Mouse (Mus musculus): ENCODE data around the gene Spindoc. TPM values are rescaled to one million over a fixed set of nuclear protein-coding genes. Genes with fewer than 3 reads are reported as not detected.

The Spindoc gene
- polyA plus RNA-seq, 1 experiment: 22.6 TPM

DNA sequence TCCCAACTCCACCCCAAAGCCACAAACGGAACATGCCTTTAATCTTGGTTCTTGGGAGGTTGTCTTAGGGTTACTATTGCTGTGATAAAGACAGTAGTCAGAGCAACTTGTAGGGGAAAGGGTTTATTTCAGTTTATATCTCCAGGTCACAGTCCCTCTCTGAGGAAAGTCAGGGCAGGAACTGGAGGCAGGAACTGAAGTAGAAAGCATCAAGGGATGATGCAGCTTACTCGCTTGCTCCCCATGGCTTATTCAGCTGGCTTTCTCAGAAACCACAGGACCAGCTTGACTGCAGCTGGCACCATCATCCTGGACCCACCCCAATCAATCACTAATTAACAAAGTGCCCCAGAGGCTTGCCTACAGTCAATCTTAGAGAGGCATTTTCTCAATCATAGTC, 69.1 kb downstream of the Spindoc start:
- Histone ChIP-seq H3K4me1 (ENCODE audit: control insufficient read depth, insufficient read depth, low read length) (peaks cover 26% of the 10 kb centered on the region), H3K4me3 (ENCODE audit: insufficient read depth, low read length) (no peak overlapping the region), H3K27ac (ENCODE audit: insufficient read depth, low read length) (no peak overlapping the region)
- TF ChIP-seq POLR2A (IDR thresholded peaks at IDR 0.05; ENCODE audit: extremely low read depth, insufficient read depth, low read length): no peak
- TF ChIP-seq CTCF (IDR thresholded peaks at IDR 0.05; ENCODE audit: extremely low read depth, insufficient read depth, low read length): no peak

- peaks cover 40% of the 10 kb centered on the region for H3K4me1 ChIP-seq (ENCODE audit: control insufficient read depth, insufficient read depth, low read length)
- peak overlapping the region; percentile 26; the same call in 1 of the 2 replicates for H3K27ac ChIP-seq (ENCODE audit: insufficient read depth, low read length)
- TF ChIP-seq POLR2A (IDR thresholded peaks at IDR 0.05; ENCODE audit: extremely low read depth, insufficient read depth, low read length): no peak
- no peak for TF ChIP-seq CTCF (IDR thresholded peaks at IDR 0.05; ENCODE audit: extremely low read depth, insufficient read depth, low read length)
- H3K4me3 ChIP-seq (ENCODE audit: insufficient read depth, low read length): no peak overlapping the region
Observed at GRCm38 (mm10) chr19:7311306-7311705, 71.5 kb downstream of the Spindoc start.

- TF ChIP-seq CTCF (IDR thresholded peaks at IDR 0.05; ENCODE audit: extremely low read depth, insufficient read depth, low read length) (no peak), POLR2A (IDR thresholded peaks at IDR 0.05; ENCODE audit: extremely low read depth, insufficient read depth, low read length) (no peak)
- peak overlapping the region; percentile 43 for H3K27ac ChIP-seq (ENCODE audit: insufficient read depth, low read length)
- peaks cover 43% of the 10 kb centered on the region for H3K4me1 ChIP-seq (ENCODE audit: control insufficient read depth, insufficient read depth, low read length)
Observed at GRCm38 (mm10) chr19:7310704-7311103, 72.1 kb downstream of the Spindoc start.

GRCm38 (mm10) chr19:7309738-7310330, 73.0 kb downstream of the Spindoc start:
- Histone ChIP-seq H3K27ac (ENCODE audit: insufficient read depth, low read length) (peak overlapping the region; percentile 43; the same call in 1 of the 2 replicates), H3K4me3 (ENCODE audit: insufficient read depth, low read length) (no peak overlapping the region), H3K4me1 (ENCODE audit: control insufficient read depth, insufficient read depth, low read length) (peaks cover 41% of the 10 kb centered on the region)
- no peak for TF ChIP-seq CTCF (IDR thresholded peaks at IDR 0.05; ENCODE audit: extremely low read depth, insufficient read depth, low read length)

More at GRCm38 (mm10) chr19:7310704-7311103, 72.1 kb downstream of the Spindoc start:
- H3K4me3 ChIP-seq (ENCODE audit: insufficient read depth, low read length): no peak overlapping the region

DNA sequence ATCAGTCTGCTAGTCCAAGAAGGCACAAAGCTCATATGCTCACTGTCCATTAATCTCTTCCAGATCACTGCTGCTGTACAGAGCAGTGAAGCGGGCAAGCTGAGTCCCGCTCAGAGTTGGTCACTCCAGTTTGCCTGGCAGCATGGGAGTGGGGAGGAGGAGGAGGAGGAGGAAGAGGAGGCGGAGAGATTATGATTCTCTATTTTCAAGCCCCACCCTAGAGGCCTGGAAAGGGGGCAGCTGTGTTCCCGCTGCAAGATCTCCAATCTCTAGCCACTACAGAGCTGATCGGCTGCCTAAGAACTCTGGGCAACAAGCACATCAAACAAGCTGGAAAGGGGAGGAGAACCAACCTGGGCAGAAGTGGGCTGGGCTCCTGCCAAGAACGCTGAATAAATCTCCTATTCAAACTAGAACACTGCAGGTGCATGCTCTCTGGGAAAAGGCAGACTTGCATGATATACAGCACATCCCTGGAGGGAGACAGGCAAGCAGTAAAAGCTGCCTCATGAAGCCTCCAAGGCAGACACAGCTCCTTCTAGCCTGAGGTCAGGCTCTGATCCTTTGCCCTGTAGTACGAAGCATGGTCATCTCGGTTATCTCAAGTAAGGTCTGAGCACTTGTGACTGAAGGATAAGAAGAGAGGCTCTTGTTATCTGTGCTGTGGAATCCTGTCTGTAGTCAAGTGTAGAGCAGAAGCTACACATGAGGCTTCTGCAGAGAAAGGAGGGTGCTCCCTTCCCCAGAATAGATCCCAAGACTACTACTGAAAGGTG, 74.6 kb downstream of the Spindoc start:
- TF ChIP-seq POLR2A (IDR thresholded peaks at IDR 0.05; ENCODE audit: extremely low read depth, insufficient read depth, low read length) (no peak), CTCF (IDR thresholded peaks at IDR 0.05; ENCODE audit: extremely low read depth, insufficient read depth, low read length) (no peak)
- H3K4me1 ChIP-seq (ENCODE audit: control insufficient read depth, insufficient read depth, low read length): peaks cover 43% of the 10 kb centered on the region
- peak overlapping the region; percentile 5; the same call in 1 of the 2 replicates for H3K27ac ChIP-seq (ENCODE audit: insufficient read depth, low read length)
- no peak overlapping the region for H3K4me3 ChIP-seq (ENCODE audit: insufficient read depth, low read length)

DNA sequence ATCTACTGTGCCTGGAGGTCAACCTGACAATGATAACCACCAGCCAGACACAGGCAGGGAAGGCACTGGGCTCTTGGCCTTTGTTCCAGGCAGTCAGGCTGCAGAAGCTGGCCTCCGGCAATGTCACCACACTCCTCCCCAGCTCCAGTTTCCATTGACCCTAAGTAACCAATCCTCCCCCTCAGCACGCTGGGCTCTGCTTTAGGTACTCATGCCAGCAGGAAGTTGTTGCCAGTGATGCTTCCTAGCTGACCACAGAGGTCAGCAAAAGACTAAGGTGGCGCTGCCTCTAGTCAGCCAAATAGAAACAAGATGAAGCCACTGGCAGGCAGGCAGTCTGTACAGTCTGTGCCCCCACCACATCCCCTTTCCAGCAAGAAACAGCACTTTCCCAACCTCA, 75.8 kb downstream of the Spindoc start:
- Histone ChIP-seq H3K4me3 (ENCODE audit: insufficient read depth, low read length) (no peak overlapping the region), H3K4me1 (ENCODE audit: control insufficient read depth, insufficient read depth, low read length) (peaks cover 48% of the 10 kb centered on the region), H3K27ac (ENCODE audit: insufficient read depth, low read length) (no peak overlapping the region)
- TF ChIP-seq POLR2A (IDR thresholded peaks at IDR 0.05; ENCODE audit: extremely low read depth, insufficient read depth, low read length): no peak
- TF ChIP-seq CTCF (IDR thresholded peaks at IDR 0.05; ENCODE audit: extremely low read depth, insufficient read depth, low read length): no peak

GRCm38 (mm10) chr19:7305380-7306310, 77.1 kb downstream of the Spindoc start:
- H3K4me1 ChIP-seq (ENCODE audit: control insufficient read depth, insufficient read depth, low read length): peaks cover 44% of the 10 kb centered on the region
- no peak overlapping the region for H3K4me3 ChIP-seq (ENCODE audit: insufficient read depth, low read length)
- H3K27ac ChIP-seq (ENCODE audit: insufficient read depth, low read length): 0 out of 2 replicates have a peak overlapping the region, but pooled peaks have one; percentile 45
- TF ChIP-seq POLR2A (IDR thresholded peaks at IDR 0.05; ENCODE audit: extremely low read depth, insufficient read depth, low read length): no peak
- no peak for TF ChIP-seq CTCF (IDR thresholded peaks at IDR 0.05; ENCODE audit: extremely low read depth, insufficient read depth, low read length)

GRCm38 (mm10) chr19:7304801-7305200, 78.0 kb downstream of the Spindoc start:
- Histone ChIP-seq H3K4me3 (ENCODE audit: insufficient read depth, low read length) (no peak overlapping the region), H3K4me1 (ENCODE audit: control insufficient read depth, insufficient read depth, low read length) (peaks cover 37% of the 10 kb centered on the region), H3K27ac (ENCODE audit: insufficient read depth, low read length) (no peak overlapping the region)
- no peak for TF ChIP-seq CTCF (IDR thresholded peaks at IDR 0.05; ENCODE audit: extremely low read depth, insufficient read depth, low read length)
- no peak for TF ChIP-seq POLR2A (IDR thresholded peaks at IDR 0.05; ENCODE audit: extremely low read depth, insufficient read depth, low read length)

Other genes starting within 250 kb of the Spindoc start
- gene Otub1, start 176.7 kb downstream of the Spindoc start, polyA plus RNA-seq (2012; rRNA removed): 265 TPM in 2 replicates
- 1,448 and 1,495 TPM in 2 replicates for gene Cox8a, start 165.4 kb downstream of the Spindoc start, polyA plus RNA-seq (2012; rRNA removed)
- 62.4 and 64.7 TPM in 2 replicates for gene Naa40, start 141.8 kb downstream of the Spindoc start, polyA plus RNA-seq (2012; rRNA removed)
- gene Rcor2, start 115.7 kb downstream of the Spindoc start, polyA plus RNA-seq (2012; rRNA removed): 18.9 and 21.8 TPM in 2 replicates
- 102 and 103 TPM in 2 replicates for gene Mark2, start 41.1 kb downstream of the Spindoc start, polyA plus RNA-seq (2012; rRNA removed)
- 26.7 and 32.9 TPM in 2 replicates for gene 2700081O15Rik, start 34.6 kb upstream of the Spindoc start, polyA plus RNA-seq (2012; rRNA removed)
- gene Rtn3, start 100.3 kb upstream of the Spindoc start, polyA plus RNA-seq (2012; rRNA removed): 810 and 857 TPM in 2 replicates
- 17.2 and 19.4 TPM in 2 replicates for gene Atl3, start 111.0 kb upstream of the Spindoc start, polyA plus RNA-seq (2012; rRNA removed)
- gene Pla2g16, start 174.5 kb upstream of the Spindoc start, polyA plus RNA-seq (2012; rRNA removed): 37.3 and 45.4 TPM in 2 replicates
- gene Lgals12, start 224.2 kb upstream of the Spindoc start, polyA plus RNA-seq (2012; rRNA removed): 0.72 and 0.79 TPM in 2 replicates
- 0.23 TPM in 1 of 2 replicates, not detected in the other for gene Hrasls5, start 229.5 kb upstream of the Spindoc start, polyA plus RNA-seq (2012; rRNA removed)